Mouse (Mus musculus) forebrain, embryonic 16.5 days (tissue): ENCODE data around the gene Nhlrc1. TPM values are rescaled to one million over a fixed set of nuclear protein-coding genes. Genes with fewer than 3 reads are reported as not detected.

Experiments
- ATAC-seq: fragments of 200-750 bp; cut with Nextera tagmentation; 2 replicates; pipeline ENCODE4 v1.8.0; 2017; ENCODE audit warnings: mild to moderate bottlenecking, moderate library complexity
- H3K27ac ChIP-seq: fragments of 300-500 bp; sonication (generic); 2 replicates; pipeline ENCODE4 v1.5.1; 2014; ENCODE audit warnings: low read length, control low read depth
- H3K27me3 ChIP-seq: fragments of 300-500 bp; sonication (generic); replicated peaks from 2 replicates; pipeline ENCODE4 v1.6.1; 2014; ENCODE audit warnings: low read length; ENCODE audit not compliant: control insufficient read depth, insufficient read depth
- H3K36me3 ChIP-seq: fragments of 300-500 bp; sonication (generic); 2 replicates; pipeline ENCODE4 v1.6.1; 2014; ENCODE audit not compliant: control insufficient read depth, insufficient read depth
- H3K4me1 ChIP-seq: fragments of 300-500 bp; sonication (generic); replicated peaks from 2 replicates; pipeline ENCODE4 v1.6.1; 2014; ENCODE audit warnings: low read length; ENCODE audit not compliant: control insufficient read depth, insufficient read depth
- H3K4me2 ChIP-seq: fragments of 300-500 bp; sonication (generic); 2 replicates; pipeline ENCODE4 v1.6.1; 2014; ENCODE audit warnings: mild to moderate bottlenecking, low read length, control low read depth
- H3K4me3 ChIP-seq: fragments of 300-500 bp; sonication (generic); replicated peaks from 2 replicates; pipeline ENCODE4 v1.5.1; 2014; ENCODE audit warnings: mild to moderate bottlenecking, low read length, control low read depth
- H3K9ac ChIP-seq: fragments of 300-500 bp; sonication (generic); replicated peaks from 2 replicates; pipeline ENCODE4 v1.6.1; 2014; ENCODE audit warnings: low read depth, low read length, control low read depth
- H3K9me3 ChIP-seq: fragments of 300-500 bp; sonication (generic); 2 replicates; pipeline ENCODE4 v1.6.1; 2016; ENCODE audit warnings: low read length; ENCODE audit not compliant: control insufficient read depth
- WGBS: fragments of 180-500 bp; shearing (Covaris S2); extraction: QIAGEN DNeasy Blood & Tissue Kit; methylation state at CpG from one replicate; pipeline ENCODE4 v1.1.7; 2014; 5-methylcytosine and 5-hydroxymethylcytosine counted together
- polyA plus RNA-seq: library from polyadenylated mRNA; unstranded; fragments of >200 nt; fragmentation: Nextera tagmentation; extraction: Ambion mirVana; gene quantifications from 2 replicates; pipeline ENCODE4 v1.2.1, GENCODE M21; 2015

The Nhlrc1 gene
- polyA plus RNA-seq, 1 experiment from 2014 or later, result 14.9 TPM

GRCm38 (mm10) chr13:46968626-46969025, 46.0 kb downstream of the Nhlrc1 start:
- no peak for ATAC-seq
- H3K4me2 ChIP-seq, result no peak overlapping the region
- H3K9ac ChIP-seq, result no peak overlapping the region
- no peaks in the 10 kb centered on the region for H3K9me3 ChIP-seq
- no peak overlapping the region for H3K4me3 ChIP-seq
- H3K36me3 ChIP-seq, result no peaks in the 10 kb centered on the region
- H3K27ac ChIP-seq, result no peak overlapping the region
- no peaks in the 10 kb centered on the region for H3K4me1 ChIP-seq
- H3K27me3 ChIP-seq, result no peaks in the 10 kb centered on the region
- 85% methylated on average over 2 of the region's 2 CpGs for WGBS

DNA sequence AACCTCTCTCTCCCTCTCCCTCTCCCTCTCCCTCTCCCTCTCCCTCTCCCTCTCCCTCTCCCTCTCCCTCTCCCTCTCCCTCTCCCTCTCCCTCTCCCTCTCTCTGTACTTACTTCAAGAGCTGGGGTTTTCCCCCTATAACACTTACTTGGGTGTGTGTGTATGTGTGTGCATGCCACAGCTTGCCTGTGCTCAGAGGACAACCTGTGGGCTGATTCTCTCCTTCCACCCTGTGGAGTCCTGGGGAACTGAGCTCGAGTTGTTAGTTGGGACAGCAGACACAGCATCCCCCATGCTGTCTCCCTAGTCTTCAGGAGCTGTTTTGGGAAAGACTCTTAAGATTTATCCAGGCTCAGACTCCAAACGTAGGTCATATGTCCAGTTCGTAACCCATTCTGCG, 47.3 kb downstream of the Nhlrc1 start:
- H3K36me3 ChIP-seq, result no peaks in the 10 kb centered on the region
- no peak overlapping the region for H3K4me2 ChIP-seq
- WGBS, result 70% methylated on average over 4 of the region's 4 CpGs

More for the DNA sequence above, 47.3 kb downstream of the Nhlrc1 start:
- Histone ChIP-seq H3K4me3 (no peak overlapping the region), H3K27ac (no peak overlapping the region), H3K9ac (no peak overlapping the region), H3K27me3 (no peaks in the 10 kb centered on the region), H3K4me1 (no peaks in the 10 kb centered on the region), H3K9me3 (no peaks in the 10 kb centered on the region)
- ATAC-seq, result no peak

Other genes with a start within 250 kb of the Nhlrc1 start
- gene Kif13a, start 85.0 kb downstream of the Nhlrc1 start, polyA plus RNA-seq, result 5.3 and 7.0 TPM in 2 replicates
- gene Kdm1b, start 28.6 kb upstream of the Nhlrc1 start, polyA plus RNA-seq, result 24.7 and 28.1 TPM in 2 replicates
- 18.9 and 24.2 TPM in 2 replicates for gene Tpmt, start 29.9 kb upstream of the Nhlrc1 start, polyA plus RNA-seq
- gene Dek, start 91.4 kb upstream of the Nhlrc1 start, polyA plus RNA-seq, result 143 and 152 TPM in 2 replicates
- 0.62 and 0.71 TPM in 2 replicates for gene Rnf144b, start 107.8 kb upstream of the Nhlrc1 start, polyA plus RNA-seq